Mouse (Mus musculus) midbrain, embryonic 15.5 days (tissue): Measurements from ENCODE around the gene Chrd. TPM values are rescaled to one million over a fixed set of nuclear protein-coding genes. Genes with fewer than 3 reads are reported as not detected.

Experiments
- ATAC-seq: fragments of 200-750 bp; cut with Nextera tagmentation; replicated peaks from 2 replicates; pipeline ENCODE4 v1.8.0; 2017; ENCODE audit warnings: moderate TSS enrichment
- H3K27ac ChIP-seq: fragments of 300-500 bp; sonication (generic); 2 replicates; pipeline ENCODE4 v1.5.1; 2015; ENCODE audit warnings: mild to moderate bottlenecking, inconsistent platforms
- H3K27me3 ChIP-seq: fragments of 300-500 bp; sonication (generic); replicated peaks from 2 replicates; pipeline ENCODE4 v1.6.1; 2015; ENCODE audit warnings: inconsistent platforms
- H3K36me3 ChIP-seq: fragments of 300-500 bp; sonication (generic); replicated peaks from 2 replicates; pipeline ENCODE4 v1.6.1; 2015; ENCODE audit warnings: inconsistent platforms
- H3K4me1 ChIP-seq: fragments of 300-500 bp; sonication (generic); 2 replicates; pipeline ENCODE4 v1.6.1; 2015; ENCODE audit warnings: inconsistent platforms
- H3K4me2 ChIP-seq: fragments of 300-500 bp; sonication (generic); 2 replicates; pipeline ENCODE4 v1.6.1; 2015; ENCODE audit warnings: inconsistent platforms, mild to moderate bottlenecking, moderate library complexity
- H3K4me3 ChIP-seq: fragments of 300-500 bp; sonication (generic); 2 replicates; pipeline ENCODE4 v1.5.1; 2015; ENCODE audit warnings: mild to moderate bottlenecking, inconsistent platforms
- H3K9ac ChIP-seq: fragments of 300-500 bp; sonication (generic); 2 replicates; pipeline ENCODE4 v1.6.1; 2015; ENCODE audit warnings: mild to moderate bottlenecking, inconsistent platforms
- H3K9me3 ChIP-seq: fragments of 300-500 bp; sonication (generic); 2 replicates; pipeline ENCODE4 v1.6.1; 2016; ENCODE audit warnings: inconsistent platforms
- WGBS: fragments of 180-500 bp; shearing (Covaris S2); methylation state at CpG from one replicate; pipeline ENCODE4 v1.1.7; 2015; ENCODE audit warnings: mixed read lengths; 5-methylcytosine and 5-hydroxymethylcytosine counted together
- polyA plus RNA-seq: library from polyadenylated mRNA; unstranded; fragments of >200 nt; fragmentation: Nextera tagmentation; extraction: Ambion mirVana; gene quantifications from 2 replicates; pipeline ENCODE4 v1.2.1, GENCODE M21; 2015

Chrd gene
- 5.6 and 5.7 TPM in 2 replicates for polyA plus RNA-seq

DNA sequence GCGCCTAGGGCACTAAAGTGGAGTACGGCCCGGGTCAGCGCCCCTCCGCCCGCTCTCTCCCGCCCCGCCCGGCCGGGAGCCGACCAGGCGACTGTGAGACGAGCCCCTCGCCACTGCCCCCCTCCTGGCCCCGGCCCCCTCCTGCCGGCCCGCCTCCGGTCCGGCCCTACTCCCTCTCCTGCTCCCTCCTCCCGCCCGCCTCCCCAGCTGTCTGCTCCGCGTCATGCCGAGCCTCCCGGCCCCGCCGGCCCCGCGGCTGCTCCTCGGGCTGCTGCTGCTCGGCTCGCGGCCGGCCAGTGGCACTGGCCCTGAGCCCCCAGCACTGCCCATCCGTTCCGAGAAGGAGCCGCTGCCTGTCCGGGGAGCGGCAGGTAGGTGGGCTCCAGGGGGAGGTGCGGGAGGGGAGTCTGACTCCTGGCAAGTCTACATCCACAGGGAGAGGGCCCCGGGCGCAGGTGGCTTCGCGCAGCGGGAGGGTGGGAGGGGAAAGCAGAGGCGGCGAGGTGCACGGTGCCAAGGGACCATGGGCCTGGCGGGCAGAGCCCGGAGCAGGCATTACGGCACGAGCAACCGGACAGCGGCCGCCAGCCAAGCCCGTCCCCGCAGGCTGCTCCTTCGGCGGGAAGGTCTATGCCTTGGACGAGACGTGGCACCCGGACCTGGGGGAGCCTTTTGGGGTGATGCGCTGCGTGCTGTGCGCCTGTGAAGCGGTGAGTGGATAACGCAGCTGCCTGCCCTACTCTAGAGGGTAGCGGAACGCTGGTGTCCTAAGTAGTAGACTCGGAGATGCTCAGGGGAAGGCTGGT is at the start of gene Chrd:
Gene Chrd, plus strand, starts transcription at position 203 of the 806 bp plus-strand sequence.
- under 1% methylated on average over 57 of the region's 70 CpGs for WGBS
- peak within 1 kb of the TSS; percentile 89 for H3K4me2 ChIP-seq
- peak within 1 kb of the TSS; percentile 74 for H3K4me3 ChIP-seq
- peak within 1 kb of the TSS; percentile 84 for H3K9ac ChIP-seq
- peak within 1 kb of the TSS; percentile 67 for H3K27ac ChIP-seq
- ATAC-seq: peak; percentile 76
- peaks cover 15% of the 10 kb centered on the region for H3K4me1 ChIP-seq
- no peaks in the 10 kb centered on the region for H3K9me3 ChIP-seq
- H3K27me3 ChIP-seq: peaks cover 25% of the 10 kb centered on the region
- H3K36me3 ChIP-seq: no peaks in the 10 kb centered on the region

DNA sequence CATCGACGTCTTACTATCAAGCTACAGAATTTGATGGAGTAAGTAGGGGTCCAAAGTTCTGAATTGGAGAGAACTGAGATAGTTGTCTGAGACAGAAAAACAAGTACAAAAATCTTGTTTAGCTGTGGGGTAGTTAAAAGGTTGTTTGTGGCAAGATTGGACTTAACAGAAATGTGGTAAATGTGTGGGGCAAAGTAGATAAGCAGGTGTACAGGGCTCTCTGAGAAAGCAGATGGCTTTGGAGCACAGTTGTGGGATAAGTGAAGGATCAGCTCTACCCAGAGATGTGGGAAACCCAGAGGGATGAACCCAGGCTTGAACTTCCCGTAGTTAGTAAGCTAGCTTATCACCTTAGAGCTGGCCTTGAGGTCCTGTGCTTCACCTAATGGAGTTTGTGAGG is 42.2 kb upstream of the Chrd start:
- Histone ChIP-seq H3K27me3 (no peaks in the 10 kb centered on the region), H3K9me3 (no peaks in the 10 kb centered on the region), H3K4me2 (no peak overlapping the region), H3K36me3 (peaks cover 46% of the 10 kb centered on the region), H3K27ac (no peak overlapping the region), H3K4me3 (no peak overlapping the region), H3K9ac (no peak overlapping the region), H3K4me1 (peaks cover 29% of the 10 kb centered on the region)
- 94% methylated on average over 3 of the region's 3 CpGs for WGBS
- ATAC-seq: no peak

DNA sequence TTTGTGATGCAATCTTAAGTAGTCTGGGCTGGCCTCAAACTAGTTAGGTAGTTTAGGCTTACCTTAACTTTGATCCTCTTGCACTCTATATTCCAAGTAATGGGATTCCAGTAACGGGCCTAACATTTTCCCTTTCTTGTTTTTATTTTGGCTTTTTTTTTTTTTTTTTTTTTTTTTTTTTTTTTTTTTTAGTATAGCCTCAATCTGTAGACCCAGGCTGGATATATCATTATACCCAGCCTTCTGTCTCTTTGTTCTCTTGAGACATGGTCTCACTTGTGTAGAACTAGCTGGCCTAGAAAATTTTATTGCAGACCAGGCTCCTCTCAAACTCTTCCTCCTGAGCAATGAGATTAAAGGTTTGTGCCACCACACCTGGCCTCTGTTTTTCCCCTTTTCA is 41.3 kb upstream of the Chrd start:
- ATAC-seq: no peak
- no peak overlapping the region for H3K27ac ChIP-seq
- H3K36me3 ChIP-seq: peaks cover 37% of the 10 kb centered on the region
- H3K4me3 ChIP-seq: no peak overlapping the region
- H3K9me3 ChIP-seq: no peaks in the 10 kb centered on the region
- no peaks in the 10 kb centered on the region for H3K27me3 ChIP-seq
- H3K4me1 ChIP-seq: peaks cover 36% of the 10 kb centered on the region
- no peak overlapping the region for H3K9ac ChIP-seq
- H3K4me2 ChIP-seq: no peak overlapping the region
- WGBS: 88% methylated on average over 1 of the region's 1 CpGs

DNA sequence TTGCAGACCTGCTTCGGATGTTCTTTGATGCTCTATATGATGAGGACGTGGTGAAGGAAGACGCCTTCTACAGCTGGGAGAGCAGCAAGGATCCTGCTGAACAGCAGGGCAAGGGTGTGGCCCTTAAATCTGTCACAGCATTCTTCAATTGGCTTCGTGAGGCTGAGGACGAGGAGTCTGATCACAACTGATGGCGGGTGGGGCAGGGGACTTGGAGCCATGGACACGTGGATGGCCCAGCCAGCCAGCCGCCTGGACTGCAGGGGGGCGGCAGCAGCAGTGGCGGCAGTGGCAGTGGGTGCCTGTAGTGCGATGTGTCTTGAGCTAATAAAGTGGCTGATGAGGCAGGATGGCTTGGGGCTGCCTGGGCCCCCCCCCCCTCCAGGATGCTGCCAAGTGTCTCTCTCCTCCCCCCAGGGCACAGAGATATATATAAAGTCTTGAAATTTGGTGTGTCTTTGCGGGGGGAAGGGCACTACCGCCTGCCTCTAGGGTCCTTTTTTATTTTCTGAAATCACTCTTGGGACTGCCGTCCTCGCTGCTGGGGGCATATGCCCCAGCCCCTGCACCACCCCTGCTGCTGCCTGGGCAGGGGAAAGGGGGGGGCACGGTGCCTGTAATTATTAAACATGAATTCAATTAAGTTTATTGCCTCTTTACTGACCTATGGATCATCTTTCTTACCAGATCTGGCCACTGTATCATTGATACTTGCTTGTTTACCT is 40.5 kb upstream of the Chrd start:
- Histone ChIP-seq H3K27ac (peak overlapping the region; percentile 98), H3K9ac (peak overlapping the region; percentile 85; the same call in 1 of the 2 replicates), H3K4me3 (no peak overlapping the region), H3K27me3 (no peaks in the 10 kb centered on the region), H3K4me1 (peaks cover 42% of the 10 kb centered on the region), H3K9me3 (no peaks in the 10 kb centered on the region), H3K36me3 (peaks cover 29% of the 10 kb centered on the region), H3K4me2 (peak overlapping the region; percentile 87)
- no peak for ATAC-seq
- 39% methylated on average over 16 of the region's 16 CpGs for WGBS

DNA sequence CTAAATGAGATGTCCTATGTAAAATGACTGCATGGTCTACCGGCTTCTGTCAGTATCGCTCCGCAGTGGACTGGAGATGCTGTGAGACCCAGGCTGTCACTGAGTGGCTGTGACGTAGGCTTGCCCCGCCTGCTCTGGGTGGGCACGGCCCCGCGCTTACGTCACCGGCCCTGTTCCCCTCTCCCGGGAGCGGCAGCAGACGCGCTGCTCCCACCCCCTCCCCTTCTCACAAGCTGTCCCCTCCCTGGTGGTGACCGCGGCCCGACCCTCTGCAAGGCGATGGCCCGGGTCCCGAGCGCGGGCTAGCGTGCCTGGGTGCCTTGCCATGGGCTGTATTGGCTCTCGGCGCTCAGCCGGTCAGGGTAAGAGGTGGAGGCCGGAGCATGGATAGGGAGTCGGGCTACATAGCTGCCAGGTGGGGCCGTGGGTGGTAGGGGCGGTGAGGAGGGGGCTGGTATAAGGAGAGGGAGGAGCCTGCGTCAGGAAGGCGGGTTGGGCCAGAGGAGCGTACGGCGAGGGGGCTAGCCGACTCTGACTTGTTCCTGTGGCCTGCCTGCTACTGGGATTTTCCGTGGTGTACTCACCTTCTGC is 39.7 kb upstream of the Chrd start, which contains the start of gene Fam131a:
Gene Fam131a, plus strand, starts transcription at position 131 of the 591 bp plus-strand sequence.
- Histone ChIP-seq H3K9ac (peak within 1 kb of the TSS; percentile 85), H3K4me1 (peaks cover 42% of the 10 kb centered on the region), H3K27ac (peak within 1 kb of the TSS; percentile 98), H3K36me3 (peaks cover 23% of the 10 kb centered on the region), H3K4me3 (peak within 1 kb of the TSS; percentile 75), H3K4me2 (peak within 1 kb of the TSS; percentile 87), H3K27me3 (no peaks in the 10 kb centered on the region), H3K9me3 (no peaks in the 10 kb centered on the region)
- ATAC-seq: peak; percentile 95
- WGBS: under 1% methylated on average over 37 of the region's 37 CpGs

DNA sequence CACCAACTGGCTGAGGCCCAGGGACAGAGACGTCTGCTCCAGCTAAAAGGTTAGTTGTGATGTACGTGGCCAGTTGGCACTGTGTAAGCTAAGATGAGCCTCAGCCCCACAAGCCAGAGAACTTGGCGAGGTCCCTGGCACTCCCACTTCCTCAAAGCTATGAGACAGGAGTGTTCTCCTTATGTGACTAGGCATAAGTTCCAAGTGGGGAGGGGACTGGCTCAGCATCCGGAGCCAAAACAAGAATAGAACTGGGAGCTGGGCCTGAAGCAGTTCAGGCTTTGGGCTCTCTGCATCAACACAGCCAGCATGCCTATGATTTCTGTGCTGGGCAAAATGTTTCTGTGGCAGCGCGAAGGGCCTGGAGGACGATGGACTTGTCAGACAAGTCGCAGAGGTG is 38.1 kb upstream of the Chrd start:
- Histone ChIP-seq H3K4me2 (peak overlapping the region; percentile 87), H3K9ac (no peak overlapping the region), H3K4me1 (peaks cover 42% of the 10 kb centered on the region), H3K27ac (peak overlapping the region; percentile 83), H3K9me3 (no peaks in the 10 kb centered on the region), H3K36me3 (peaks cover 9% of the 10 kb centered on the region), H3K4me3 (no peak overlapping the region), H3K27me3 (no peaks in the 10 kb centered on the region)
- WGBS: 77% methylated on average over 8 of the region's 8 CpGs
- ATAC-seq: no peak

DNA sequence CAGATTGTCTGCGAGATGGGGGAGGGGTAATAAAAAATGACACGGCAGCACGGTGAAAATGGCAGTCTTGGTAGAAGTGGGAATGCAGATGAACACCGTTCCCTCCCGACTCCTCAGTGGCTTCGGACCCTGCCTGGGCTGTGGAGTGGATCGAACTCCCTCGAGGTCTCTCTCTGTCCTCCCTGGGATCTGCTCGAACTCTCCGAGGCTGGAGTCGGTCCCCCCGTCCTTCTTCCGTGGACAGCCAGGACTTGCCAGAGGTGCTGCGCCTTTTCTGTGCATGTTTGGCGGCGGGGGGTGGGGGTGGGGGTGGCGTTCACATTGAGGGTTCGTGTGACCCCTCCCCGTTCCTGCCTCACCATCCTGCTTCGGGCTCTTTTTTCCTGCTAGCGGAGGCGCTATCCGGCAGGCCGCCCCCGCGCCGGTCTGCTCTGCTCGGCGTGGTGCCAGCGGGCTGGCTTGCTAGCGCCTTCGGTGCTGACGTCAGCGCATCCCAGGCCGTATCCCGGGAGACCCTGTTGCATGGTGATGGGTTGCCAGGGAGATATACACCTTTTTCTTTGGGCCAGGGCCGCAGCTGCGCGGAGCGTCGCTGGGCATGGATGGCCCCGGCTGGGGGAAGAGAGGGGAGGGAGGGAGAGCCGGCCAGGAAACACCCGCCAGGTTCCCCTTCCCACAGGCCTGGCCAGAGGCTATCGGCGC is 37.2 kb upstream of the Chrd start:
- H3K36me3 ChIP-seq: peaks cover 7% of the 10 kb centered on the region
- H3K27ac ChIP-seq: peak overlapping the region; percentile 83
- peak overlapping the region; percentile 87 for H3K4me2 ChIP-seq
- ATAC-seq: peak; percentile 85
- WGBS: under 1% methylated on average over 46 of the region's 46 CpGs
- peaks cover 46% of the 10 kb centered on the region for H3K4me1 ChIP-seq
- no peaks in the 10 kb centered on the region for H3K27me3 ChIP-seq
- H3K4me3 ChIP-seq: peak overlapping the region; percentile 46
- H3K9ac ChIP-seq: peak overlapping the region; percentile 53
- no peaks in the 10 kb centered on the region for H3K9me3 ChIP-seq

DNA sequence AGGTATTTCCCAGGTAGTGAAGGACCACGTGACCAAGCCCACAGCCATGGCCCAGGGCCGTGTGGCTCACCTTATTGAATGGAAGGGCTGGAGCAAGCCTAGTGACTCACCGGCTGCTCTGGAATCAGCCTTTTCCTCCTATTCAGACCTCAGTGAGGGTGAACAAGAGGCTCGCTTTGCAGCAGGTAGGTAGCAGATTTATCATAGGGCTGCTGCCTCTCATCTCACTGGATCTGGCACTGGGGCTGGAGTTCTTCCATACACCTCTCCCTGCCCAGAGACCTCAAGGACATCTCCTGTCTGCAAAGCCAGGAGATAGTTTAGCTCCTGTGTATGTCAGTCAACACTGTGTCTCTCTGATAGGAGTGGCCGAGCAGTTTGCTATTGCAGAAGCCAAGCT is 33.7 kb upstream of the Chrd start:
- H3K4me1 ChIP-seq: peaks cover 45% of the 10 kb centered on the region

DNA sequence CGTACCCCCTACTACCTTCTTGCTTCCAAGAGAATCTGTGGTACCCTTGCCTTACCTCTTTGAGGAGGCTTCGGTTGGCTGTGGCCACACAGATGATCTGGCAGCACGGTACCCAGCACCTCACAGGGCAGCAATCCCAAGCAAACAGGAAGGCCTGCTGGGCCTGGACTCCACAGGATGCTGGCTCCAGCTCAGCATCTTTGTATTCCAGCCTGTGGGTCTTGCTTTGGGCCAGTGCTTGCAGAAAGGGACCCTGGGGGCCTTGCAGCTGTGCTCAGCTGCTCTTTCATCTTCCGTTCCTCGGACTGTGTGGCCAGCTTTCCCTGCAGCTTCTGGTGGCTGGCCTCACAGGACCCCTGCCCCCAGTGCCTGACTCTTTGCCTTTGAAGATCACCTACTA is 32.9 kb upstream of the Chrd start:
- Histone ChIP-seq H3K27ac (0 out of 2 replicates have a peak overlapping the region, but pooled peaks have one; percentile 9), H3K9me3 (no peaks in the 10 kb centered on the region), H3K4me1 (peaks cover 39% of the 10 kb centered on the region), H3K4me2 (no peak overlapping the region), H3K9ac (no peak overlapping the region), H3K36me3 (peaks cover 10% of the 10 kb centered on the region), H3K27me3 (no peaks in the 10 kb centered on the region), H3K4me3 (no peak overlapping the region)
- 36% methylated on average over 5 of the region's 5 CpGs for WGBS
- ATAC-seq: no peak

More for the DNA sequence above, 33.7 kb upstream of the Chrd start:
- no peak overlapping the region for H3K27ac ChIP-seq
- 88% methylated on average over 5 of the region's 5 CpGs for WGBS
- ATAC-seq: no peak
- peaks cover 10% of the 10 kb centered on the region for H3K36me3 ChIP-seq
- H3K27me3 ChIP-seq: no peaks in the 10 kb centered on the region
- H3K4me2 ChIP-seq: no peak overlapping the region
- no peak overlapping the region for H3K9ac ChIP-seq
- H3K4me3 ChIP-seq: no peak overlapping the region
- no peaks in the 10 kb centered on the region for H3K9me3 ChIP-seq

DNA sequence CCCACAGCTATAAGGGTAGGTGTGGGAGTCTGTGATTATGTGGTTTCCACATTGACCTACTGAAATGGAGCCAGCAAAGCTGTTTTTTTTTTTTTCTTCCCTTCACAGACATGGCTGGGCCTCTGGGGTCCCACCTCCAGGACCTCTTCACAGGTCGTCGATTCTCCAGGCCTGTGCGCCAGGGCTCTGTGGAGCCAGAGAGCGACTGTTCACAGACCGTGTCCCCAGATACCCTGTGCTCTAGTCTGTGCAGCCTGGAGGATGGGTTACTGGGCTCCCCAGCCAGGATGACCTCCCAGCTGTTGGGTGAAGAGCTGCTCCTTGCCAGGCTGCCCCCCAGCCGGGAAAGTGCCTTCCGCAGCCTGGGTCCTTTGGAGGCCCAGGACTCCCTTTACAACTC is 31.6 kb upstream of the Chrd start:
- 0 out of 2 replicates have a peak, but pooled peaks have one; percentile 14 for ATAC-seq
- Histone ChIP-seq H3K27ac (0 out of 2 replicates have a peak overlapping the region, but pooled peaks have one; percentile 22), H3K36me3 (peaks cover 10% of the 10 kb centered on the region), H3K4me2 (no peak overlapping the region), H3K9ac (no peak overlapping the region), H3K27me3 (no peaks in the 10 kb centered on the region), H3K4me3 (no peak overlapping the region), H3K9me3 (no peaks in the 10 kb centered on the region), H3K4me1 (peaks cover 28% of the 10 kb centered on the region)
- WGBS: 37% methylated on average over 7 of the region's 7 CpGs

DNA sequence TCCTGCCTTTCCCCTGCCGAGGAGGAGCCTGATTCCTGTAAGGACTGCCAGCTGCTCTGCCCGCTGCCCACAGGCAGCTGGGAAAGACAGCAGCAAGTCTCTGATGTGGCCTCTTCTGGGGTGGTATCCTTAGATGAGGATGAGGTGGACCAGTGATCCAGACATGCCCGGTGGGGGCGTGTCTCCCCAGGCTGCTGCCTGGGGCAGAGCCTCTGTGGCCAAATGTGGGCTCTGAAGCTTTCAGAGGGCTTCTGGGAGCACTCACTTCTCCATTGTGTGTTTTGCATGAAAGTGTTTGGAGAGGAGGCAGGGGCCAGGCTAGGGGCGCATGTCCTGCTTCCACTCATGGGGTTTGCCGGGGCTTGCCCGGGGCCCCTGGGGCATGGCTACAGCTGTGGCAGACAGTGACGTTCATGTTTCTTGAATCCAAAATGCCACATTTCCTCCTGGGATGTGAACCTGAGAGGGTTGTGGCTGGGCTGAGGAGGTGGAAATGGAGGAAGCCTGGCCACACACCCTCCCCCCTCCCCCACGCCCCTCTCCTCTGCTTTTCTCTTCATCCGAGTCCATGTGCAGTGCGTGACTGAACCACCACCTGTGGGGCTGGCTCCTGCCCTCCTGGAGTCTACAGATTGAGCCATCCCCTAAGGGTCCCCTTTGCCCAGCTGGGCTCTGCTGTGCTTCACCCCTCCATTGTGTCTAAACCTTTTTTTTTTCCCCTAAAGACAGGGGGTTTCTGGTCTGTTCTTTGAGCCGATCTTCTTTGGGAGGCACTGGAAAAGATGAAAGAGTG is 31.0 kb upstream of the Chrd start:
- Histone ChIP-seq H3K4me3 (no peak overlapping the region), H3K4me1 (peaks cover 22% of the 10 kb centered on the region), H3K9me3 (no peaks in the 10 kb centered on the region), H3K36me3 (peaks cover 10% of the 10 kb centered on the region), H3K4me2 (no peak overlapping the region), H3K27ac (peak overlapping the region; percentile 22), H3K9ac (peak overlapping the region; percentile 20; the same call in 1 of the 2 replicates), H3K27me3 (no peaks in the 10 kb centered on the region)
- no peak; the same call in 1 of the 2 replicates for ATAC-seq
- WGBS: 11% methylated on average over 12 of the region's 12 CpGs
